Mouse (Mus musculus) G1E (cell line): Measurements from ENCODE around the gene Kifc1.

Experiments used
- CTCF ChIP-seq: IDR thresholded peaks from 2 replicates; pipeline ENCODE4 v1.5.1; 2012; ENCODE audit warnings: low read depth, low read length, inconsistent platforms, mixed read lengths
- GATA1 ChIP-seq: IDR thresholded peaks from 2 replicates; pipeline ENCODE4 v1.6.1; 2012; ENCODE audit warnings: borderline replicate concordance, low read length, inconsistent platforms, mixed read lengths
- POLR2AphosphoS5 ChIP-seq: IDR thresholded peaks from 2 replicates; pipeline ENCODE4 v1.6.1; 2012; ENCODE audit warnings: low read depth, low read length, inconsistent platforms; ENCODE audit not compliant: insufficient replicate concordance

- TF ChIP-seq POLR2AphosphoS5 (no peak), CTCF (no peak), GATA1 (no peak)
Measured at GRCm38 (mm10) chr17:33913905-33914304, 23.4 kb upstream of the Kifc1 start.
